Mouse (Mus musculus) liver, postnatal 0 days (tissue): Measurements from ENCODE around the gene Ctsw.

Source experiments
- CTCF ChIP-seq: sonication (generic); IDR thresholded peaks from 2 replicates; pipeline ENCODE4 v1.5.1; 2016; ENCODE audit warnings: antibody characterized with exemption, low read depth
- EP300 ChIP-seq: IDR thresholded peaks from 2 replicates; pipeline ENCODE4 v1.6.1; 2016; ENCODE audit warnings: antibody characterized with exemption, low read depth, mild to moderate bottlenecking

- TF ChIP-seq CTCF = no peak
- no peak for TF ChIP-seq EP300
These were observed 7.8 kb downstream of the Ctsw start, which contains the start of gene Fibp for GRCm38 (mm10) chr19:5460465-5460911.
